Mouse (Mus musculus): ENCODE data around the gene Fam57b. TPM values are rescaled to one million over a fixed set of nuclear protein-coding genes. Genes with fewer than 3 reads are reported as not detected.

The Fam57b gene
- polyA plus RNA-seq (2014; fragmentation: Nextera tagmentation; extraction: Ambion mirVana) = 10.5 and 11.1 TPM in 2 replicates

DNA sequence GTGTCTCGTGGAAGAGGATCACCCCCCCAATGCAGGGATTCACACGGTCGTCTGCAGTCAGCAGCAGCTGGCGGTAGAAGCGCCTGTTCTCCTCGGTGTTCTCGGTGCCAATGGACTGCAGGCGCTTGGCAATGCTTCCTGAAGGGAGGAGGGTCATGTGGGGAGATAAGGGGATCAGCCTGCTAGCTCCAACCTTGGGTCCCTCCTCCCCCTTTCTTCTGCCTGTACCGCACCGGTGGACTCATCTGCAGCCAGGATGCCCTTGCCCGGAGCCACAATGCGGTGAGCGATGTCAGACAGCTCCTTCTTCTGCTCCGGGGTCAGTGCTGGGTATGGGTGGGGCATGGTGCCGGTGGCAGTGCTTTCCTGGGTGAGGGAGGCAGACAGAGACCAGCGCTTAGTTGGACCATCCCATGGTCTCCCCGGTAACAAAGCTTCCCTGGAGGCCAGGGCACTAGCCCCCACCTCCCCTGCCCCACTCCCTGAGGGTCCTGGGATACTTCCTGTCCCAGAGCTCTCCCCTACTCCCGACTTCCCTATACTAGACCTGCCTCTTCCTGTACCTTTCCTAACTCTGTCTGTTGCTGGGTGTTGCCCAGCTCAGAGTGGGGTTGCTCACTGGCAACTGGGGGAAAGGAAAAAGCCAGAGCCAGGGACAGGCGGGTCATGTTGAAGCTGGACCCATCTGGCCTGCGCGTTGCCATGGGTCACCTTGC is at the start of gene Fam57b:
Fam57b (plus strand) TSS at position 258 of the 716 bp plus-strand sequence.
- Histone ChIP-seq H3K9me3 (ENCODE audit: control insufficient read depth, low read length) (no peaks in the 10 kb centered on the region), H3K4me2 (peak within 1 kb of the TSS; percentile 85), H3K4me3 (ENCODE audit: low read depth, low read length) (peak within 1 kb of the TSS; percentile 67), H3K36me3 (ENCODE audit: control insufficient read depth, insufficient read depth, low read length) (peaks cover 8% of the 10 kb centered on the region), H3K27me3 (ENCODE audit: control insufficient read depth, insufficient read depth, low read length) (no peaks in the 10 kb centered on the region), H3K27ac (ENCODE audit: low read depth, low read length) (peak within 1 kb of the TSS; percentile 76), H3K9ac (ENCODE audit: low read length) (peak within 1 kb of the TSS; percentile 75), H3K4me1 (ENCODE audit: control insufficient read depth, insufficient read depth, low read length) (peaks cover 27% of the 10 kb centered on the region)
- 38% methylated on average over 21 of the region's 21 CpGs for WGBS
- ATAC-seq (ENCODE audit: low FRiP score) = no peak
- no peak for DNase-seq (ENCODE audit: low spot score, missing footprints)

- Histone ChIP-seq H3K36me3 (ENCODE audit: control insufficient read depth, insufficient read depth, low read length) (no peaks in the 10 kb centered on the region), H3K4me1 (ENCODE audit: control insufficient read depth, insufficient read depth, low read length) (no peaks in the 10 kb centered on the region), H3K27me3 (ENCODE audit: control insufficient read depth, insufficient read depth, low read length) (no peaks in the 10 kb centered on the region), H3K4me3 (ENCODE audit: low read depth, low read length) (no peak overlapping the region), H3K9me3 (ENCODE audit: control insufficient read depth, low read length) (no peaks in the 10 kb centered on the region), H3K4me2 (no peak overlapping the region), H3K27ac (ENCODE audit: low read depth, low read length) (no peak overlapping the region), H3K9ac (ENCODE audit: low read length) (no peak overlapping the region)
- DNase-seq (ENCODE audit: low spot score, missing footprints) (no peak), ATAC-seq (ENCODE audit: low FRiP score) (no peak)
- whole genome bisulfite sequencing = 73% methylated on average over 7 of the region's 7 CpGs
Observed at GRCm38 (mm10) chr7:126748824-126749223, 48.6 kb upstream of the Fam57b start.

DNA sequence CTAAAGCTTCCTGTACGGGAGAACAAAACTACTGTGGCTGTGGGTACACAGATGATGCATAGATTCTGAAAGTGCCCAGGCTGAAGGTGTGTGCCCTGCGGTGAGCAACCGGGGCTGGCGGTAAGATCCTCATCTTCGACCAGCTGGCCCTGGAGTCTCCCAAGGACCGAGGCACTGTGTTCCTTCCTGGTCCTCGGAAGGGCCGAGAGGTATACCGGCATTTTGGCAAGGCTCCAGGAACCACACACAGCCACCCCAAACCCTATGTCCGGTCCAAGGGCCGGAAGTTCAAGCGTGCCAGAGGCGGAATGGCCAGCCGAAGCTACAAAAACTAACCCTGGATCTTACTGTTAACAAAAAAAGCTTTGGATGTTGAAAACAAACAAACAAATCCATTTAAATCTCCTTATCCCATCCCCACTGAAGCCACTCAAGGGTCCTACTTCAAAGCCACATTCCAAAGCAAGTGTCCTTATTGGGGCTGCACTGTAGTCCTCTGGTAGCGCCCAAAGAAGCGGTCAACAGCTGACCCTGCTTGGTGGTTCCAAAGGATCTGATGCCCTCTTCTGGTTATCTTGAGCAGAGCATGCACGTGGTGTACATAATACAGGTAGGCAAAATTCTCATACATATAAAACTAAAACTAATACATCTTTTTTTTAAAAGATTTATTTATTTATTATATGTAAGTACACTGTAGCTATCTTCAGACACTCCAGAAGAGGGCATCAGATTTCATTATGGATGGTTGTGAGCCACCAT is 47.7 kb upstream of the Fam57b start:
- H3K27me3 ChIP-seq (ENCODE audit: control insufficient read depth, insufficient read depth, low read length) = no peaks in the 10 kb centered on the region
- H3K9me3 ChIP-seq (ENCODE audit: control insufficient read depth, low read length) = no peaks in the 10 kb centered on the region
- no peak overlapping the region for H3K27ac ChIP-seq (ENCODE audit: low read depth, low read length)
- H3K4me1 ChIP-seq (ENCODE audit: control insufficient read depth, insufficient read depth, low read length) = no peaks in the 10 kb centered on the region
- 97% methylated on average over 17 of the region's 17 CpGs for WGBS
- no peak for DNase-seq (ENCODE audit: low spot score, missing footprints)
- no peak overlapping the region for H3K9ac ChIP-seq (ENCODE audit: low read length)
- no peak for ATAC-seq (ENCODE audit: low FRiP score)
- H3K36me3 ChIP-seq (ENCODE audit: control insufficient read depth, insufficient read depth, low read length) = no peaks in the 10 kb centered on the region
- H3K4me2 ChIP-seq = no peak overlapping the region
- H3K4me3 ChIP-seq (ENCODE audit: low read depth, low read length) = no peak overlapping the region

DNA sequence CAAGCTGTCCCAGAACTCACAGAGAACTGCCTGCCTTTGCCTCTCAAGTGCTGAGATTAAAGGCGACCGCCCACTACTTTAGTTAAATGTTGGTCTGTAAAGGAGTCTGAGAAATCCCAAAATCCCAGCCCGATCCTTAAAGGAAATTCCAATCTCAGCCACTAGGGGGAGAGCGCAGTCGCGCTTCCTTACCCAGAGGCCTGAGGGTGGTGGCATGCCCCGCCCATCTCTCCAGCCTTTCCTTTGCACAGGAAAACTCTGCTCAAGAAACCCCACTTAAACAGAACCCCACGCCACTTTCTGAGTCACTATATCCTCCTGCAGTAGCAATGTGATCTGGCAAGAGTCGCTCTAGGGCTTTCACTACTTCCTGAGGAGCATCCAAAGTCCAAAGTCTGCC is 42.6 kb upstream of the Fam57b start:
- WGBS = 1% methylated on average over 9 of the region's 9 CpGs

DNA sequence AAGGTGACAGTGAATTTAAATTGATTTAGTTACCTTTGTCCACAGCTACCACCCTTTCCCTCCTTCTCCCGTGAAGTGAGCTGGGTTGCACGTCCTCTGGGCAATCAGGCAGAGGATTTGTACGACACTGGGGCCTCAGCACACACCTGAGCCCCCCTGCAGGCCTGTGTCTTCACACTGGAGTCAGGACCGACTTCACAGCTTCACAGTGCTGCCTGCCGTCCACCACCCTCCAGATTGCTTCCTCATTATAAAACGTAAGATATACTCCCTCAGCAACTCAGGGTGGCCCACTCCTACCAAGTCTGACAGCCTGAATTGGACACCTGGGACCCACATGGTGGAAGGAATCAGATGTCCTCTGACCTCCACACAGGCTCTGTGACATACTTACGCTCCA is 38.9 kb upstream of the Fam57b start:
- no peak overlapping the region for H3K9ac ChIP-seq (ENCODE audit: low read length)
- H3K4me1 ChIP-seq (ENCODE audit: control insufficient read depth, insufficient read depth, low read length) = peaks cover 12% of the 10 kb centered on the region
- H3K4me3 ChIP-seq (ENCODE audit: low read depth, low read length) = no peak overlapping the region
- no peaks in the 10 kb centered on the region for H3K9me3 ChIP-seq (ENCODE audit: control insufficient read depth, low read length)
- no peaks in the 10 kb centered on the region for H3K27me3 ChIP-seq (ENCODE audit: control insufficient read depth, insufficient read depth, low read length)
- WGBS = 67% methylated on average over 7 of the region's 7 CpGs
- no peak overlapping the region for H3K27ac ChIP-seq (ENCODE audit: low read depth, low read length)
- DNase-seq (ENCODE audit: low spot score, missing footprints) (no peak), ATAC-seq (ENCODE audit: low FRiP score) (no peak)
- no peak overlapping the region for H3K4me2 ChIP-seq
- no peaks in the 10 kb centered on the region for H3K36me3 ChIP-seq (ENCODE audit: control insufficient read depth, insufficient read depth, low read length)

More for the DNA sequence above, 42.6 kb upstream of the Fam57b start:
- H3K36me3 ChIP-seq (ENCODE audit: control insufficient read depth, insufficient read depth, low read length) = no peaks in the 10 kb centered on the region
- H3K4me3 ChIP-seq (ENCODE audit: low read depth, low read length) = no peak overlapping the region
- peak; percentile 99 for DNase-seq (ENCODE audit: low spot score, missing footprints)
- H3K4me2 ChIP-seq = no peak overlapping the region
- ATAC-seq (ENCODE audit: low FRiP score) = peak; percentile 54
- H3K4me1 ChIP-seq (ENCODE audit: control insufficient read depth, insufficient read depth, low read length) = peaks cover 5% of the 10 kb centered on the region
- no peak overlapping the region for H3K27ac ChIP-seq (ENCODE audit: low read depth, low read length)
- peak overlapping the region; percentile 41 for H3K9ac ChIP-seq (ENCODE audit: low read length)
- no peaks in the 10 kb centered on the region for H3K9me3 ChIP-seq (ENCODE audit: control insufficient read depth, low read length)
- H3K27me3 ChIP-seq (ENCODE audit: control insufficient read depth, insufficient read depth, low read length) = no peaks in the 10 kb centered on the region

DNA sequence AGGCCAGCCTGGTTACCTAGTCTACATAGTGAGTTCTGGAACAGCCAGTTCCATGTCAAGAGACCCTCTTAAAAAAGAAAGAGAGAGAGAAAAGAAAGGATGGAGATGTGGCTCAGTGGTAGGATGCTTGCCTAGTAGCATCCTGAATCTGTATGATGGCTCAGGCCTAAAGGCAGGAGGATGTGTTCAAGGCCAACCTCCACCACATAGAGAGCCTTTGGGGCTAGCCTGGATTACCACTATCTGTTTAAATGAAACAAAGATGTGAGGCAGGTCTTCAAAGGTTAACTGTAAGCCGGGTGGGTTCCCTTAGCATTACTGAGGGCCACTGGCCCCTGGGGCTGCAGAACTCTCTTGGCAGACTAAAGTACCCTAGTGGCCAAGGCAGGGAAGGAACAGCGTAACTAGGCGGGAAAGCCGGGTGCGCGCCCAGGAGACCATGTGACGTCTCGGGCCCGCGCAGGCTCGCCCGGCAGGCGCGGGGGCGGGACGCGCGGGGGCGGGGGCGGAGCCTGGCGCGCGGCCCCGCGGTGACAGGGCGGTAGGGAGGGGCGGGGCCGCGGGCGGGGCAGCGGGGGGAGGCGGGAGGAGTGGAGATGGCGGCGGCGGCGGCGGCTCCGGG is 38.3 kb upstream of the Fam57b start, which contains the start of gene Mapk3:
Mapk3 (plus strand) TSS at position 552 of the 622 bp plus-strand sequence.
- H3K9me3 ChIP-seq (ENCODE audit: control insufficient read depth, low read length) = no peaks in the 10 kb centered on the region
- H3K36me3 ChIP-seq (ENCODE audit: control insufficient read depth, insufficient read depth, low read length) = peaks cover under 1% of the 10 kb centered on the region; the same call in 1 of the 2 replicates
- DNase-seq (ENCODE audit: low spot score, missing footprints) (peak; percentile 99), ATAC-seq (ENCODE audit: low FRiP score) (peak; percentile 80)
- peak within 1 kb of the TSS; percentile 65 for H3K27ac ChIP-seq (ENCODE audit: low read depth, low read length)
- H3K9ac ChIP-seq (ENCODE audit: low read length) = peak within 1 kb of the TSS; percentile 89
- WGBS = 0% methylated on average over 20 of the region's 38 CpGs
- H3K4me3 ChIP-seq (ENCODE audit: low read depth, low read length) = peak within 1 kb of the TSS; percentile 75
- no peaks in the 10 kb centered on the region for H3K27me3 ChIP-seq (ENCODE audit: control insufficient read depth, insufficient read depth, low read length)
- peaks cover 12% of the 10 kb centered on the region for H3K4me1 ChIP-seq (ENCODE audit: control insufficient read depth, insufficient read depth, low read length)
- H3K4me2 ChIP-seq = peak within 1 kb of the TSS; percentile 96

DNA sequence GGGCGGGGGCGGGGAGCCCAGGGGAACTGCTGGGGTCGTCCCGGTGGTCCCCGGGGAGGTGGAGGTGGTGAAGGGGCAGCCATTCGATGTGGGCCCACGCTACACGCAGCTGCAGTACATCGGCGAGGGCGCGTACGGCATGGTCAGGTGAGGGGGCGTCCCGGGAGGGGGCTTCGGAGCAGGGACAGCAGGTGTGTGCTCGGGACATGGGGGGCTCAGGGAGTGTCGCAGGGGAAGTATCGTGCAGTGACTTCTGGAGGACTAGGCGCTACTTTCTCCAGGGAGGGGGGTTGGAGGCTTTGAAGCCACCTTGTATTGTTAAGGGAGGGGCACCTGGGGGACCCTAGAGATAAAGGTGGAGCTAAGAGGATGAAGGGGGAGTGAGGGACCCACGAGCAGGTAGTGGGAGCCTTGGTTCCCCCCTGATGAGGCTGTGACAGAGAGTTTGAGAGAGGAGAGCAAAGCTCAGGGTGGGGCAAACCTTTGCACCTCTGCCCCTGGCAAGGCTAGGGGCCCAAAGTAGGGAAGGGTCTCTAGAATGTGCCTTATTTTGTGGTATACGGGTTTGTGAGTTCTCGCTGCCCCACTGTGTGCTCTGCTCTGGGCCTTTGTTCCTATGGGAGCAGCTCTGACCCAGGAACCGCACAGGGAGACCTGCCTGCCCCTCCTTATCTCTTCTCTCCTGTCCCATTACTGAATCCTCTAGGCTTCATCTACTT is 37.6 kb upstream of the Fam57b start:
- ATAC-seq (ENCODE audit: low FRiP score) = peak; percentile 74
- peak; percentile 88 for DNase-seq (ENCODE audit: low spot score, missing footprints)
- H3K4me2 ChIP-seq = peak overlapping the region; percentile 96
- peaks cover 7% of the 10 kb centered on the region for H3K36me3 ChIP-seq (ENCODE audit: control insufficient read depth, insufficient read depth, low read length)
- no peaks in the 10 kb centered on the region for H3K27me3 ChIP-seq (ENCODE audit: control insufficient read depth, insufficient read depth, low read length)
- H3K4me1 ChIP-seq (ENCODE audit: control insufficient read depth, insufficient read depth, low read length) = peaks cover 12% of the 10 kb centered on the region
- H3K9me3 ChIP-seq (ENCODE audit: control insufficient read depth, low read length) = no peaks in the 10 kb centered on the region
- peak overlapping the region; percentile 75 for H3K4me3 ChIP-seq (ENCODE audit: low read depth, low read length)
- peak overlapping the region; percentile 65 for H3K27ac ChIP-seq (ENCODE audit: low read depth, low read length)
- H3K9ac ChIP-seq (ENCODE audit: low read length) = peak overlapping the region; percentile 89
- WGBS = under 1% methylated on average over 23 of the region's 24 CpGs

DNA sequence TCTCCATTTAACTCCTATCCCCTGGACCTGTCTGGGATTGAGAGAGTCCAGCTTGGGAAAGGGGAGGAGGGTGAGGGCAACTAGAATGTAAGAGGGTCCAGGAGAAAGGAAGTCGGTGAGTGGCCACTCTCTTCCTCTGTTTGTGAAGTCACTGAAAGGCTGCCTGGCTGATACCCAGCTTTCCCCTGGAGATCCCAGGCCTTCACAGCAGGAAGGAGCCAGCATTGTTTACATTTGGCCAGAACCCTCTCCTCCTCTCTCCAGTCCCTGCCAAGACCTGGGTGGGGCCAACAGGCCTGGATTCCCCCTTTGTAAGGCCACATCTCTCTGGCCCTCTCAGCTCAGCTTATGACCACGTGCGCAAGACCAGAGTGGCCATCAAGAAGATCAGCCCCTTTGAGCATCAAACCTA is 37.1 kb upstream of the Fam57b start:
- 20% methylated on average over 3 of the region's 3 CpGs for WGBS
- H3K36me3 ChIP-seq (ENCODE audit: control insufficient read depth, insufficient read depth, low read length) = peaks cover 10% of the 10 kb centered on the region
- H3K27me3 ChIP-seq (ENCODE audit: control insufficient read depth, insufficient read depth, low read length) = no peaks in the 10 kb centered on the region
- ATAC-seq (ENCODE audit: low FRiP score) (peak; percentile 28; the same call in 1 of the 2 replicates), DNase-seq (ENCODE audit: low spot score, missing footprints) (no peak)
- peak overlapping the region; percentile 65 for H3K27ac ChIP-seq (ENCODE audit: low read depth, low read length)
- peak overlapping the region; percentile 96 for H3K4me2 ChIP-seq
- peak overlapping the region; percentile 89 for H3K9ac ChIP-seq (ENCODE audit: low read length)
- H3K9me3 ChIP-seq (ENCODE audit: control insufficient read depth, low read length) = no peaks in the 10 kb centered on the region
- H3K4me1 ChIP-seq (ENCODE audit: control insufficient read depth, insufficient read depth, low read length) = peaks cover 9% of the 10 kb centered on the region
- peak overlapping the region; percentile 75 for H3K4me3 ChIP-seq (ENCODE audit: low read depth, low read length)

All from midbrain, embryonic 11.5 days (tissue).